Mouse (Mus musculus): ENCODE data around the gene Pipox. TPM values are rescaled to one million over a fixed set of nuclear protein-coding genes. Genes with fewer than 3 reads are reported as not detected.

Pipox gene
- polyA plus RNA-seq, 1 experiment: 10.0 TPM

GRCm38 (mm10) chr11:77855396-77855795, 38.5 kb downstream of the Pipox start:
- TF ChIP-seq CTCF (IDR thresholded peaks at IDR 0.05; ENCODE audit: borderline replicate concordance, extremely low read depth, insufficient read depth, insufficient read length) (no peak), POLR2A (IDR thresholded peaks at IDR 0.05; ENCODE audit: borderline replicate concordance, extremely low read depth, insufficient read depth, insufficient read length, poor library complexity, severe bottlenecking) (no peak)
- DNase-seq (ENCODE audit: low read depth): peak; percentile 61

GRCm38 (mm10) chr11:77854641-77855040, 39.3 kb downstream of the Pipox start:
- no peak for DNase-seq (ENCODE audit: low read depth)
- TF ChIP-seq POLR2A (IDR thresholded peaks at IDR 0.05; ENCODE audit: borderline replicate concordance, extremely low read depth, insufficient read depth, insufficient read length, poor library complexity, severe bottlenecking) (no peak), CTCF (IDR thresholded peaks at IDR 0.05; ENCODE audit: borderline replicate concordance, extremely low read depth, insufficient read depth, insufficient read length) (no peak)

- no peak for DNase-seq (ENCODE audit: low read depth)
- TF ChIP-seq POLR2A (IDR thresholded peaks at IDR 0.05; ENCODE audit: borderline replicate concordance, extremely low read depth, insufficient read depth, insufficient read length, poor library complexity, severe bottlenecking): no peak
- no peak for TF ChIP-seq CTCF (IDR thresholded peaks at IDR 0.05; ENCODE audit: borderline replicate concordance, extremely low read depth, insufficient read depth, insufficient read length)
These were observed 40.8 kb downstream of the Pipox start for GRCm38 (mm10) chr11:77852941-77853668.

DNA sequence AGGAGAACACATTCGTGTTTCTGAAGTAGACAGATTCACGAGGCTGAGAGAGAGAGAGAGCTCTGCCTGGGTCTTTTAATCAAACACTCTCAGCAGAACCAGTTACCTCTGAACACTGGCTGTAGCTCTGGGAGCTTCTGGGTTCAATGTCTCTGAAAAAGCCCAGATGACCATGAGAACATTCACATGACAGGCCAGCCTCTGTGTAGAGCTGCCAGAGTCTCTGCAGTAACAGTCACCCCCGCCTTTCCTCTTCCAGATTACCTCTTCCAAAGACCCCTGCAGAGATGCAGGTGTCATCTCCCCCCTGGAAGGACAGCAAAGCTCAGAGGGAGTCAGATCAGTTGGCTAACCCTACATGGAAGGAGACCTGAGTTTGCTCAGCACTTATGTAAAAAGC, 41.7 kb downstream of the Pipox start:
- TF ChIP-seq POLR2A (IDR thresholded peaks at IDR 0.05; ENCODE audit: borderline replicate concordance, extremely low read depth, insufficient read depth, insufficient read length, poor library complexity, severe bottlenecking) (no peak), CTCF (IDR thresholded peaks at IDR 0.05; ENCODE audit: borderline replicate concordance, extremely low read depth, insufficient read depth, insufficient read length) (no peak)
- no peak for DNase-seq (ENCODE audit: low read depth)

DNA sequence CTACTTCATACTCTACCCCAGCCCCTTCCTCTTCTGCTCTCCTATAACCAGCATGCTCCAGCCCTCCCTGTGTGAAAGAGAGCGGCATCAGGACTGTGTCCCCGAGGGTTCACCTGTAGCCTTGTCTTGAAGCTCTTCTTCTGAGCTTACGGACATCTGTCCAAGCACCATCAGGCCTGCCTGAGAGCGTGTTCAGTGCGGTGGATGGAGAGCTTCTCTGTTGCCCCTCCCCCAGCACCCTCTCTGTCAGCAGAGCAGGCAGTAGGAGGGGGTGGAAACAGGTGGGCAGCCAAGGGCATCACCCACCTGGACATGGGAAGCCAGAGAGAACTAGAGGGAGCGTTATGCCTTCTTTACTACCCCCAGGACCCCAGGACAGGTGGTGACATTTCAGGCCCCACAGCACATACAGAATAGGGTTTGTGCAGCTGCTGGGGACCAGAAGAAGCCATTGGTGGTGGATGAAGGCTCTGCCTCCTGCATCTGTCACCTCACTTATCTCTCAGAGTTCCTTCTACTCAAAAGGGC, 42.3 kb downstream of the Pipox start:
- no peak for DNase-seq (ENCODE audit: low read depth)

GRCm38 (mm10) chr11:77850401-77851244, 43.3 kb downstream of the Pipox start:
- DNase-seq (ENCODE audit: low read depth): peak; percentile 97
- TF ChIP-seq POLR2A (IDR thresholded peaks at IDR 0.05; ENCODE audit: borderline replicate concordance, extremely low read depth, insufficient read depth, insufficient read length, poor library complexity, severe bottlenecking) (no peak), CTCF (IDR thresholded peaks at IDR 0.05; ENCODE audit: borderline replicate concordance, extremely low read depth, insufficient read depth, insufficient read length) (peak; percentile 7; the same call in 1 of the 2 replicates)

More for the DNA sequence above, 42.3 kb downstream of the Pipox start:
- no peak for TF ChIP-seq CTCF (IDR thresholded peaks at IDR 0.05; ENCODE audit: borderline replicate concordance, extremely low read depth, insufficient read depth, insufficient read length)
- TF ChIP-seq POLR2A (IDR thresholded peaks at IDR 0.05; ENCODE audit: borderline replicate concordance, extremely low read depth, insufficient read depth, insufficient read length, poor library complexity, severe bottlenecking): no peak

- DNase-seq (ENCODE audit: low read depth): no peak
- no peak for TF ChIP-seq CTCF (IDR thresholded peaks at IDR 0.05; ENCODE audit: borderline replicate concordance, extremely low read depth, insufficient read depth, insufficient read length)
These were observed 44.7 kb downstream of the Pipox start for GRCm38 (mm10) chr11:77849151-77849550.

DNA sequence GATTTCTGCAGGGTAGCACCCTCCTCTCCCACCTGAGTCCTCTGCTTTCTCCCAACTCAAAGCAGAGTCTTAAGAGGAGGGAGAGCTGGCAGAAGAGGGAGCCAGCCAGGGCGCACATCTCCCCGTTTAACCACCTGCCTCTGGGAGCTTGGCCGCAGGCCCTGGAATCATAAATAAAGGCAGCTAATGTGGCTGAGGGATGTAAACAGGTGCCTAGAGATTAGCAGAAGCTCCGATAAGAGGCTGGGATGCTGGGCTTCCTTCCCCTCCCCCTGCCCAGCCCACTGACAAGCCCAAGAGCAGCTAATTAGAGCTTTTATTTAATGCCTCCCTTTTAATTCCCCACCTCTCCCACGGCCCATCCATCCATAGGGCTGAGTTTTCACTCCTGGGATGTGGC, 45.8 kb downstream of the Pipox start:
- TF ChIP-seq POLR2A (IDR thresholded peaks at IDR 0.05; ENCODE audit: borderline replicate concordance, extremely low read depth, insufficient read depth, insufficient read length, poor library complexity, severe bottlenecking) (no peak), CTCF (IDR thresholded peaks at IDR 0.05; ENCODE audit: borderline replicate concordance, extremely low read depth, insufficient read depth, insufficient read length) (no peak)
- DNase-seq (ENCODE audit: low read depth): peak; percentile 86

DNA sequence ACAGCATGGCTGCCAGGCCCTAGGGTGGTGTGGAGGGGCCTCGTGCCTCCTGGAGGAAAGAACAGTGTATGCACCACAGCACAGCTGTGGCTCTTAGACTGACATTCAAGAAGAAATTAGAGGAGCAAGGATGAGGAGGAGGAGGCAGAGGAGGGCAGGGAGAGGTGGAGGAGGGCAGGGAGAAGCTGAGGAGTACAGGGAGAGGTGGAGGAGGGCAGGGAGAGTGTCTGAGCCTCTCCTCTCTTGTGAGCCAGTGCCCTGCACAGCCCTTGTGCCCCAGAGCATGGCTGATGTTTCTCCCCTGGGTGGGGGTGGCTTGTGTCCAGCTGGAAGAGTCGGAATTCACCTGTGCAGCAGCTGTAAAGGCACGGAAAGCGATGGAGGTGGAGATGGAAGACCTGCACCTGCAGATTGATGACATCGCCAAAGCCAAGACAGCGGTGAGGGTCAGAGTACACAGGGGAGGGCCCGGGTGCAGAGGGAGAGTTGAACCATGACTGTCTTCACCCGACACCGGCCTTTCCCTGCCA, 46.2 kb downstream of the Pipox start:
- TF ChIP-seq POLR2A (IDR thresholded peaks at IDR 0.05; ENCODE audit: borderline replicate concordance, extremely low read depth, insufficient read depth, insufficient read length, poor library complexity, severe bottlenecking) (no peak), CTCF (IDR thresholded peaks at IDR 0.05; ENCODE audit: borderline replicate concordance, extremely low read depth, insufficient read depth, insufficient read length) (no peak)
- no peak for DNase-seq (ENCODE audit: low read depth)

- no peak for DNase-seq (ENCODE audit: low read depth)
- no peak for TF ChIP-seq CTCF (IDR thresholded peaks at IDR 0.05; ENCODE audit: borderline replicate concordance, extremely low read depth, insufficient read depth, insufficient read length)
- TF ChIP-seq POLR2A (IDR thresholded peaks at IDR 0.05; ENCODE audit: borderline replicate concordance, extremely low read depth, insufficient read depth, insufficient read length, poor library complexity, severe bottlenecking): no peak
These were observed 50.0 kb downstream of the Pipox start for GRCm38 (mm10) chr11:77843906-77844200.

DNA sequence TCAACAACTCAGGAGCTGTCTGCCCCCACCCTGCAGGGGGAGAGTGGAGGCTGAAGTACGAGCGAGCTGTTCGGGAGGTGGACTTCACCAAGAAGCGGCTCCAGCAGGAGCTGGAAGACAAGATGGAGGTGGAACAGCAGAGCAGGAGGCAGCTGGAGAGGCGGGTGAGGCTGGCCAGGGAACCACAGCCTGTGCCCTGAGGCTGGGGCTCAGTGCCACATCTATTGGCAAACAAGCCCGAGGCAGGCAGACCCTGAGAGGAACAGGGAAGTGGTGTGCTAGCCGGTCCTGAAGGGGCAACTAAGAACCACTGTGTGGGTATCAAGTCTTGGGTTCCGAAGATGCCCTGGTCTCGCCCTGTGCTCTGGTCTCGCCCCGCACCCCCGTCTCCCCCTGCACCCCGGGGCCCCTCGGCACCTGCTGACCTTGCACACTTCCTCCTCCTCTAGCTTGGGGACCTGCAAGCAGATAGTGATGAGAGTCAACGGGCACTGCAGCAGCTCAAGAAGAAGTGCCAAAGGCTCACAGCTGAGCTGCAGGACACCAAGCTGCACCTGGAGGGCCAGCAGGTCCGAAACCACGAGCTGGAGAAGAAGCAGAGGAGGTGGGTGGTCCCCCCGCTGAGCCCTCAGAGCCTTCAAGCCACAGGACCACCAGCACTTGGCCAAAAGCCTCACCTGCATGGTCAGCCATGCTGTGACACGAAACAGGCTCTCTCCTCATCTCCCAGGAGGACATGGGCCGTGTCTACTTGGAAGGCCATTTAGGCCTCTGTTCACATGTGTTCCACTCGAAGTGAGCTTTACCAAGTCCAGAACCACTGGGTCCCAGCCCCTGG, 50.6 kb downstream of the Pipox start:
- TF ChIP-seq POLR2A (IDR thresholded peaks at IDR 0.05; ENCODE audit: borderline replicate concordance, extremely low read depth, insufficient read depth, insufficient read length, poor library complexity, severe bottlenecking): no peak
- no peak for TF ChIP-seq CTCF (IDR thresholded peaks at IDR 0.05; ENCODE audit: borderline replicate concordance, extremely low read depth, insufficient read depth, insufficient read length)
- no peak for DNase-seq (ENCODE audit: low read depth)

Measured in brain, embryonic 14.5 days (tissue).